Mouse (Mus musculus): ENCODE data around the gene Tkfc. TPM values are rescaled to one million over a fixed set of nuclear protein-coding genes. Genes with fewer than 3 reads are reported as not detected.

Gene Tkfc
- polyA plus RNA-seq, 1 experiment from 2014 or later, result 19.8 TPM

DNA sequence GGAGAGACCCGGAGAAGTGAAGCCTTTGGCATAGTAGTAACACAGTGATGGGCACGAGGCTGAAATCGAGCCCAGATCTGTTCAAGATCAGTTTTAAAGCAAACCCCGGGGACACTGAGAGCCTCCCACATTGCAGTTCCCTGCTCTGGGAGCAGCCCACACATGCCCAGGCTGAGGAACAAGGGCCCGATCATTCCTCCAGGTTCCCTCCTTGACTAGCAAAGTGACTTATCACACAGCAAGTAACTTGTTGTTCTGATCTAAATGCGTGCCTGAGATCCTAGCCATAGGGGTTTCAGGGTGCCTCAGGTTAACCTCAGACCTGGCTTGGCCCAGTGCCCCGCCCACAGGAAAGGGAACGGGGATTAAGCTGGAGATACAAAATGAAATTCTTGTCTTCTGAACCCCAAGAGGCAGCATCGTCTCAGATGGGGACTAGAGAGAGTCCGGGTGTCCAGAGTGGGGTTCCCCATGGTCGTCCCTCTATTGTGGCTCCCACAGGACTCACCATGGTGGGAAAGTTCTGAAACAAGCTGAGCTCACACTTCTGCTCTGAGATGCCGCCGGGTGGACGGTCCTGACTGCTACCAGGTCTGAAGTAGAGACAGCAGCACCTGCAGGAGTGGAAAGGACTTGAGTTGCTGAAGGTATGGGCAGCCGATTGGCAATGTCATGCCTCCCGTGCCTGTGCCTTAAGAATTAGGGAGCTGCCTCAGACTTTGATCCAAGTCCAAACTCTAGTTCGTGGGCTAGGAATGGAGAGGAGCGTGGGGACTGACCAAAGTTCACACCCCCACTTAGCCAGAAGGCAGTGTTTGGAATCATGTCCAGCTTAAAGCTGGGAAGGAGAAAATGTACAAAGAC lies 1.6 kb downstream of the Tkfc start:
- Histone ChIP-seq H3K9ac (peak overlapping the region; percentile 79), H3K27ac (peak overlapping the region; percentile 97; the same call in 1 of the 2 replicates), H3K9me3 (replicated peaks) (no peaks in the 10 kb centered on the region), H3K4me3 (peak overlapping the region; percentile 94; the same call in 1 of the 2 replicates), H3K27me3 (no peaks in the 10 kb centered on the region), H3K36me3 (ENCODE audit: poor library complexity, severe bottlenecking) (peaks cover 35% of the 10 kb centered on the region), H3K4me2 (no peak overlapping the region), H3K4me1 (peaks cover 44% of the 10 kb centered on the region)
- WGBS, result 86% methylated on average over 18 of the region's 18 CpGs
- no peak for ATAC-seq

DNA sequence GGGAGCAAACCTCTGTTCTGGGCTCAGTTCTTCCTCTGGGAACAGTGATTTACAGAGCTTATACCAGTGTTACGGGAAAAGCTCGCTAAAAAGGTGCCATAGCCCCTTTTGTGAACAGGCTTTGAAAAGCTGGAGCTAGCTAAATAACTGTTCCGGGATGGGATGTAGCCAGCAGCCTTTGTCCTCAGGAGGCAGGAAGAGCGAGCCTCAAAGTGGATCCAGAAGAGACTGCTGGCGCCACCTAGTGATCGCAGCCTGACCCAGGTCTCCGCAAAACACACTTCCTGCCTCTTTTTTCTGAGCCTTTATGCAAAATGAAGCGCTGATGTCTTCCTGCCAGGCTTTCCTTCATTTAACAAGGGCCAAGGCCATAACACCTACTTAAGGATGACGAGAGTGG lies 2.7 kb downstream of the Tkfc start:
- Histone ChIP-seq H3K9ac (peak overlapping the region; percentile 79), H3K4me3 (peak overlapping the region; percentile 35), H3K9me3 (replicated peaks) (no peaks in the 10 kb centered on the region), H3K27ac (peak overlapping the region; percentile 97), H3K36me3 (ENCODE audit: poor library complexity, severe bottlenecking) (peaks cover 33% of the 10 kb centered on the region), H3K4me1 (peaks cover 41% of the 10 kb centered on the region), H3K27me3 (no peaks in the 10 kb centered on the region), H3K4me2 (peak overlapping the region; percentile 63)
- peak; percentile 75 for ATAC-seq
- under 1% methylated on average over 9 of the region's 9 CpGs for WGBS

DNA sequence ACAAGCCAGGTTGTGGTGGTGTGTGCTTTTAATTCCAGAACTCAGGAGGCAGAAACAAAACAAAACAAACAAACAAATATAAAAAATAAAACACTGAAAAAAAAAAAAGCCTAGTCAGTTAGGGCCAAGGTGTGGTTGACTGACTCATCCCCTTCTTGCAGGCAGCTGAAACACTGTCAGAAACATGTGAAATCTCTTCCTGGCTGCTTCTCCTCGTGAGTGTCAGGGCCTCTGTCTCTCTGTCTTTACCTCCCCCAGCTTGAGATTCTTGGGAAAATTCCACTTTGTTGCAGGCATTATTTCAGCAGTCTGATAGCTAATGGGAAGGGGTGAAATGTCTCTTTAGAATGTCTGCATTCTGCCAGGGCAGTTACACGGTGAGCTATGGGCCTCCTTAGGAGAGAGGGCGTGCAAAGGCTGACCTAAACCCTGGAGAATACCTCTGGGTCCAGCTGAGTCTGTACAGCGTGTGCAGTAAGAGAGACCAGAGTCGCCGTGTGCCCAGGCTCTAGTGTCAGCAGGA lies 3.1 kb downstream of the Tkfc start:
- Histone ChIP-seq H3K4me3 (peak overlapping the region; percentile 35), H3K4me1 (peaks cover 36% of the 10 kb centered on the region), H3K9me3 (replicated peaks) (no peaks in the 10 kb centered on the region), H3K27ac (peak overlapping the region; percentile 97), H3K36me3 (ENCODE audit: poor library complexity, severe bottlenecking) (peaks cover 29% of the 10 kb centered on the region), H3K9ac (peak overlapping the region; percentile 79), H3K4me2 (peak overlapping the region; percentile 63), H3K27me3 (no peaks in the 10 kb centered on the region)
- ATAC-seq, result peak; percentile 31; the same call in 1 of the 2 replicates
- WGBS, result 3% methylated on average over 6 of the region's 6 CpGs

DNA sequence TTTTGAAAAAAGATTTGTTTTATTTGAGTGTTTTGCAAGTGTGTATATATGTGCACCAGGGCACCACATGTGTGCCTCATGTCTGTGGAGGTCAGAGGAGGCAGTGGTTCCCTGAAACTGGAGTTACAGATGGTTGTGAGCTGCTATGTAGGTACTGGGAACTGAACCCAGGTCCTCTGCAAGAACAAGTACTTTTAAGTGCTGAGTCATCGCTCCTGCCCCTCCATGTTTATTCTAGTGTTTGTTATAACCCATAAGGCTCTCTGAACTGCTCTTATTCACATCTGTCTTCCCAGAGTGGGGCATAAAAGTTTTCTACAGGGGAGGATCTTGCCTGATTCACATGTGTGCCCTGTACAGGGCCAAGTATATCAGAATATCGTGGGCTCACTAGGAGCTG lies 5.8 kb downstream of the Tkfc start:
- Histone ChIP-seq H3K4me2 (no peak overlapping the region), H3K9me3 (replicated peaks) (no peaks in the 10 kb centered on the region), H3K27me3 (no peaks in the 10 kb centered on the region), H3K27ac (no peak overlapping the region), H3K4me1 (peaks cover 23% of the 10 kb centered on the region), H3K4me3 (no peak overlapping the region), H3K9ac (no peak overlapping the region), H3K36me3 (ENCODE audit: poor library complexity, severe bottlenecking) (peaks cover 54% of the 10 kb centered on the region)
- WGBS, result 92% methylated on average over 2 of the region's 2 CpGs
- ATAC-seq, result no peak

DNA sequence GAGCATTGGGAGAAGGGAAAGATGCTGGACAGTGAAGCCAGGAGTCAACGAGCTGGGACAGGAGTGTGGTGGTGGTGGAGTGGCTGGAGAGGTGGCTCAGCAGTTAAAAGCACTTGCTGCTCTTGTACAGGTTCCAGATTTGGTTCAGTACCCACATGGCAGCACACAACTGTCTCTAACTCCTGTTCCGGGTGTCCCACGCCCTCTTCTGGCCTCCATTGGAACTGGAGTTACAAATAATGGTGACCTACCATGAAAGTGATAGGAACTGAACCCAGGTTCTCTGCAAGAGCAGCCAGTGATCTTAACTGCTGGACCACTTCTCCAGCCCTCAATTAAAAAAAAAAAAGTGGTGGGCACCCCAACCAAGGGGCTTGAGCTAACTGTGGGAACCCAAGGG lies 7.3 kb downstream of the Tkfc start:
- Histone ChIP-seq H3K9me3 (replicated peaks) (no peaks in the 10 kb centered on the region), H3K4me1 (peaks cover 9% of the 10 kb centered on the region), H3K36me3 (ENCODE audit: poor library complexity, severe bottlenecking) (peaks cover 69% of the 10 kb centered on the region), H3K27ac (no peak overlapping the region), H3K9ac (no peak overlapping the region), H3K27me3 (no peaks in the 10 kb centered on the region), H3K4me3 (no peak overlapping the region), H3K4me2 (no peak overlapping the region)
- no peak for ATAC-seq
- 40% methylated on average over 3 of the region's 3 CpGs for WGBS

DNA sequence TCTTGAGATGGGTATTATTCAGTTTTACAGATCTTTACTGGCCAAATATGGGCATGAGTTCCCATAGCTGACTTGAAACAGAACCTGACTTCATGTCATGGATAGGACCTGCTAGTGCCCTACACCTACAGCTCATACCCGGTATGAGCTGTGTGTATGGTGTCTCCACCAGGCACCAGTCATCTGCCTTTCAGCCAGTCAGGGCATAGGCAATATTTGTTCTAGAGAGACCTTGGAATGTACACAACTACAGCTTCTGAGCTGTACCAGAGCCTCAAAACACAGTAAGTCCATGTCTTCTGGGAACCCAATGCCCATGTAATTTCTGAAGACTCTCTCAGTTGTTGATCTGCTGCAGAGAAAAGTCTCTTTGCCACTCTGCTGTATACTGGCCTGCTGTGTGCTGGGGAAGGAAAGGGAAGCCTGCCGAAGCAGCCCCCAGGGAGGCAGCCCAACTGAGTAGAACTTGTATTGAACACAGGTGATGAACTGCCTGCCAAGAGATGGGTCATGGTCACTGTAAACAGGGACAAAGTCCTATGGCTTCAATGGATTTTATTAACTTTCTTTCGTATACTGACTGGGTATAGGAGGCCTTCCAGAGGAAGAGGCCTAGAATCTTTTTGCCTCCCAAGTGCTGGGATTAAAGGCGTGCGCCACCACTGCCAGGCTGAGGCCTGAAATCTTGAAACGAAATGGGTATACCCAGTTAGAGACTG lies 13.6 kb downstream of the Tkfc start:
- H3K9me3 ChIP-seq (replicated peaks), result no peaks in the 10 kb centered on the region
- no peak overlapping the region for H3K9ac ChIP-seq
- no peak for ATAC-seq
- H3K27me3 ChIP-seq, result no peaks in the 10 kb centered on the region
- H3K4me2 ChIP-seq, result no peak overlapping the region
- H3K4me1 ChIP-seq, result peaks cover 3% of the 10 kb centered on the region; the same call in 1 of the 2 replicates
- H3K4me3 ChIP-seq, result no peak overlapping the region
- H3K27ac ChIP-seq, result no peak overlapping the region
- WGBS, result 93% methylated on average over 6 of the region's 6 CpGs
- peaks cover 64% of the 10 kb centered on the region for H3K36me3 ChIP-seq (ENCODE audit: poor library complexity, severe bottlenecking)

DNA sequence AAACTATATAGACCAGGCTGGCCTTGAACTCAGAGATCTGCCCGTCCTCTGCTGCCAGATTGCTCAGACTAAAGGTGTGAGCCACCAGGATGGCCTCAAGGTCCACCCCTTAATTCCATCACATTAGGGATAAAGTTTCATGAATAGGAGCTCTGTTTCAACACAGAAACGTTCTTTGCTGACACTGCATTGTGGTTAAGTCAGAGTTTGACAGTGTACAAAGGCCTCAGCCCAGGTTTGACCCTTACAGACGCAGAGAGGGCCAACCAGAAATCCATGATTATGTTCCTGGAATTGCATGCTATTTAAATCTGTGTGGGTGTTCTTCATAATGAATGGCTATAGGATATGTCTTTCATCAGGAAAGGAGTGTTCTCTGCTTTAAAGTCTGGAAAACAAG lies 15.2 kb downstream of the Tkfc start:
- Histone ChIP-seq H3K36me3 (ENCODE audit: poor library complexity, severe bottlenecking) (peaks cover 49% of the 10 kb centered on the region), H3K27ac (no peak overlapping the region), H3K27me3 (no peaks in the 10 kb centered on the region), H3K4me1 (peaks cover 3% of the 10 kb centered on the region; the same call in 1 of the 2 replicates), H3K9ac (no peak overlapping the region), H3K4me2 (no peak overlapping the region), H3K9me3 (replicated peaks) (no peaks in the 10 kb centered on the region), H3K4me3 (no peak overlapping the region)
- WGBS, result 73% methylated on average over 3 of the region's 3 CpGs
- ATAC-seq, result no peak

DNA sequence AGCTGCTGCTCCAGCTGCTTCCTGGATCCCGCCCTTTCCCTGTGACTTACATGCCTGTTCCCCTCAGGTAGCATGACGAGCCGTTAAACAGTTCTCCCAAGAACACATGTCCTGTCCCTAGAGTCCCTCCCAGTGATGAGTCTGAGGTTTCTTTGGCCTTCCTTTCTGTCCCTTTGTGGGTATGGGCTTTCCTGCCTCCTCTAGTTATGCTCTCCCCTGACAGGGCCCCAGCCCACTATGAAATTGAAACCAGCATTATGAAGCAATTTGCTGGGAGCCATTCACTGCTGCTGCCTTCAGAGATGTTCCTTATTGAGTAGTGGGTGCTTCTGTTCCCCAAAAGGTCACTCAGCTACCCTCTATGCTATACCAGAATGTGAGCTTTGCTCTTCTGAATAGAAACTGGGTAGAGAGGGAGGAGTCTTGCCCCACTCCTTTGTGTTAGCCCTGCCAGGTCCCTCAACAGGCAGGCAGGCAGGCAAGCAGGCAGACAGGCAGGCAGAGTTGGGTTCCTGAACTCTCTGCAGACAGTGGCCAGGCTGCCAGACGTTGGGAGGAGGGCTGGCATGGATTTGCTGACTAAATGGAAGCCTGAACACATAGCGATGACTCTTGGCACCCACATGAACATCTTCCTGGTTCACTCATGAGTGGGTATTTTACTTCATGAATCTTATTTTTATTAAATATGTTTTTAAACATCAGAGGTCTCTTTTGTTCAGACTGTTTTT lies 16.2 kb downstream of the Tkfc start:
- Histone ChIP-seq H3K4me1 (peaks cover 3% of the 10 kb centered on the region; the same call in 1 of the 2 replicates), H3K9me3 (replicated peaks) (no peaks in the 10 kb centered on the region), H3K27me3 (no peaks in the 10 kb centered on the region), H3K4me3 (no peak overlapping the region), H3K36me3 (ENCODE audit: poor library complexity, severe bottlenecking) (peaks cover 43% of the 10 kb centered on the region), H3K27ac (no peak overlapping the region), H3K4me2 (no peak overlapping the region), H3K9ac (no peak overlapping the region)
- ATAC-seq, result no peak
- WGBS, result 69% methylated on average over 5 of the region's 5 CpGs

DNA sequence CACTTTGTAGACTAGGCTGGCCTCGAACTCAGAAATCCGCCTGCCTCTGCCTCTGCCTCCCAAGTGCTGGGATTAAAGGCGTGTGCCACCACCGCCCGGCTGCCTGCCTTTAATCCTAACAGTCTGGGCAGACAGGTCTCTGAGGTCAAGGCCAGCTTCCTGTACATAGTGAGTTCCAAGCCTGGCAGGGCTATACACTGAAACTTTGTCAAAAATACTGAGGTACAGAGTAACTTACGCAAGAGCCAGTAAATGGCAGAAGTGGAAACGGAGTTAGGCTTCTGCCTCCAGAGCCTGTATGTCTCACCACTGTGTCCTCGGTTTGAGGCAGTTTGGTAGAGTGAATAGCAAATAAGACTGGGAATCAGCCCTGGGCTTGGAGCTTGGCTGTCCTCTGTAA lies 18.2 kb downstream of the Tkfc start:
- no peaks in the 10 kb centered on the region for H3K27me3 ChIP-seq
- no peak overlapping the region for H3K4me2 ChIP-seq
- peaks cover 27% of the 10 kb centered on the region for H3K36me3 ChIP-seq (ENCODE audit: poor library complexity, severe bottlenecking)
- H3K4me3 ChIP-seq, result no peak overlapping the region
- H3K4me1 ChIP-seq, result peaks cover 6% of the 10 kb centered on the region; the same call in 1 of the 2 replicates
- H3K27ac ChIP-seq, result no peak overlapping the region
- WGBS, result 80% methylated on average over 8 of the region's 8 CpGs
- no peaks in the 10 kb centered on the region for H3K9me3 ChIP-seq (replicated peaks)
- no peak for ATAC-seq
- H3K9ac ChIP-seq, result no peak overlapping the region

DNA sequence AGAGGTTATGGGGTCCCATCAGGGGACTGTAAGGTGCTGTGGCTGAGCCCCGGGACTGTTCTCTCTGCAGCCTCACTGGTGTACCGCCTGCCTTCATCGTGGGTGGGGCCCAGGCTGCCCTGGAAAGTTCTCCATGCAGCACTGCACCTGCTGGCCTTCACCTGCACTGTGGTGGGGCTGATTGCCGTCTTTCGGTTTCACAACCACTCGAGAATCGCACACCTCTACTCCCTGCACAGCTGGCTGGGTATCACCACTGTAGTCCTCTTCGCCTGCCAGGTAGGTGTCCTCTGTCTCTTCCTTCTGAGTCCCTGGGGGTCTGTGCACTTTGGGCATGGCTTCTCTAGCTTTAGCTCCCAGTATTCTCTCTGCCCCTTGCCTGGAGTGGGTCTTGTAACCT lies 20.3 kb downstream of the Tkfc start:
- ATAC-seq, result no peak
- no peak overlapping the region for H3K4me2 ChIP-seq
- no peak overlapping the region for H3K9ac ChIP-seq
- no peak overlapping the region for H3K27ac ChIP-seq
- H3K9me3 ChIP-seq (replicated peaks), result no peaks in the 10 kb centered on the region
- no peaks in the 10 kb centered on the region for H3K27me3 ChIP-seq
- 91% methylated on average over 8 of the region's 8 CpGs for WGBS
- H3K4me1 ChIP-seq, result peaks cover 6% of the 10 kb centered on the region; the same call in 1 of the 2 replicates
- peaks cover 22% of the 10 kb centered on the region for H3K36me3 ChIP-seq (ENCODE audit: poor library complexity, severe bottlenecking)
- no peak overlapping the region for H3K4me3 ChIP-seq

DNA sequence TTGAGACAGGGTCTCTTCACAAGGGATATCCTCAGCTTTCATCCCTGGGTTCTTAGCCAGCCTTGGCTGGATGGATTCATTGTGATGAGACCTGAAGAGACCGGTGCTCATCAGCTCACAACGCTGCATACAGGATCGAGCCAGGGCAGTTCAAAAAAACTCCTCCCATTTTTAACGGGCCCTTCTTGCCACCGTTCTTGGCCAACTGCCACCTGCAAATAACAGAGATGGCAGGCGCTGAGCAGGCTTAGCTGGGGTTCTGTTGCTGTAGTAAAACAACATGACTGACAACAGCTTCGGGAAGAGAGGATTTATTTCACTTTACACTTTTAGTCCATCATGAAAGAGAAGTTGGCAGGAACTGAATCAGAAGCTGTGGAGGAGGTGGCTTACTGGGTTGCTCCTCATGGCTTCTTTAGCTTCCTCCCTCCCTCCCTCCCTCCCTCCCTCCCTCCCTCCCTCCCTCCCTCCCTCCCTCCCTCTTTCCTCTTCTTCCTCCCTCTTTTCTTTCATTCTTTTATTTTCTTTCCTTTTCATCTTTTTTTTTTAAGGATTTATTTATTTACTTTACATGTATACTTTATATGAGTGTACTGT lies 21.8 kb downstream of the Tkfc start:
- Histone ChIP-seq H3K4me1 (peaks cover 8% of the 10 kb centered on the region), H3K4me2 (no peak overlapping the region), H3K27ac (no peak overlapping the region), H3K4me3 (no peak overlapping the region), H3K9me3 (replicated peaks) (no peaks in the 10 kb centered on the region), H3K27me3 (no peaks in the 10 kb centered on the region), H3K9ac (no peak overlapping the region), H3K36me3 (ENCODE audit: poor library complexity, severe bottlenecking) (peaks cover 16% of the 10 kb centered on the region)
- no peak for ATAC-seq
- WGBS, result 48% methylated on average over 7 of the region's 7 CpGs

All from forebrain, embryonic 13.5 days (tissue).